Mouse (Mus musculus) ES-Bruce4 (cell line): ENCODE data around the gene Gfer. TPM values are rescaled to one million over a fixed set of nuclear protein-coding genes. Genes with fewer than 3 reads are reported as not detected.
"Not testable (repeated sequence)": the region's sequence is repeated elsewhere in the genome, so short reads cannot be mapped to it uniquely, and the experiment has no call there.

Experiments
- H3K27ac ChIP-seq: 2 replicates; pipeline ENCODE4 v1.5.1; 2012; ENCODE audit warnings: low read length, inconsistent platforms; ENCODE audit not compliant: insufficient read depth
- H3K27me3 ChIP-seq: 2 replicates; pipeline ENCODE4 v1.6.1; 2012; ENCODE audit warnings: mild to moderate bottlenecking, low read length, inconsistent platforms; ENCODE audit not compliant: control insufficient read depth, poor library complexity, insufficient read depth, severe bottlenecking
- H3K36me3 ChIP-seq: 2 replicates; pipeline ENCODE4 v1.6.1; 2012; ENCODE audit warnings: inconsistent platforms, mild to moderate bottlenecking, low read length, moderate library complexity; ENCODE audit not compliant: control insufficient read depth, poor library complexity, insufficient read depth, severe bottlenecking
- H3K4me1 ChIP-seq: one replicate; pipeline ENCODE4 v1.8.1; 2011; ENCODE audit warnings: low read length; ENCODE audit not compliant: control insufficient read depth, insufficient read depth
- H3K4me3 ChIP-seq: 2 replicates; pipeline ENCODE4 v1.5.1; 2011; ENCODE audit warnings: low read depth, mild to moderate bottlenecking, low read length
- H3K9ac ChIP-seq: 2 replicates; pipeline ENCODE4 v1.6.1; 2012; ENCODE audit warnings: low read depth, mild to moderate bottlenecking, inconsistent platforms; ENCODE audit not compliant: poor library complexity, severe bottlenecking
- H3K9me3 ChIP-seq: replicated peaks from 2 replicates; pipeline ENCODE4 v1.6.1; 2012; ENCODE audit warnings: mild to moderate bottlenecking, low read length, inconsistent platforms; ENCODE audit not compliant: control insufficient read depth, poor library complexity, insufficient read depth, severe bottlenecking
- CTCF ChIP-seq: IDR thresholded peaks from one replicate; pipeline ENCODE4 v1.8.1; 2011; ENCODE audit warnings: low read depth, low read length
- EP300 ChIP-seq: IDR thresholded peaks from 2 replicates; pipeline ENCODE4 v1.6.1; 2011; ENCODE audit warnings: low read depth, low read length; ENCODE audit not compliant: insufficient read depth
- POLR2A ChIP-seq: IDR thresholded peaks from one replicate; pipeline ENCODE4 v1.8.1; 2011; ENCODE audit warnings: low read length; ENCODE audit not compliant: insufficient read depth
- polyA plus RNA-seq: library from polyadenylated mRNA; stranded (reverse); fragments of >200 nt; gene quantifications from 2 replicates; pipeline ENCODE4 v1.2.4, GENCODE M21; 2011; ENCODE audit warnings: low read depth; ENCODE audit not compliant: missing spikeins, insufficient read depth, insufficient read length

The Gfer gene
- polyA plus RNA-seq, 1 experiment, result 79.6 TPM

DNA sequence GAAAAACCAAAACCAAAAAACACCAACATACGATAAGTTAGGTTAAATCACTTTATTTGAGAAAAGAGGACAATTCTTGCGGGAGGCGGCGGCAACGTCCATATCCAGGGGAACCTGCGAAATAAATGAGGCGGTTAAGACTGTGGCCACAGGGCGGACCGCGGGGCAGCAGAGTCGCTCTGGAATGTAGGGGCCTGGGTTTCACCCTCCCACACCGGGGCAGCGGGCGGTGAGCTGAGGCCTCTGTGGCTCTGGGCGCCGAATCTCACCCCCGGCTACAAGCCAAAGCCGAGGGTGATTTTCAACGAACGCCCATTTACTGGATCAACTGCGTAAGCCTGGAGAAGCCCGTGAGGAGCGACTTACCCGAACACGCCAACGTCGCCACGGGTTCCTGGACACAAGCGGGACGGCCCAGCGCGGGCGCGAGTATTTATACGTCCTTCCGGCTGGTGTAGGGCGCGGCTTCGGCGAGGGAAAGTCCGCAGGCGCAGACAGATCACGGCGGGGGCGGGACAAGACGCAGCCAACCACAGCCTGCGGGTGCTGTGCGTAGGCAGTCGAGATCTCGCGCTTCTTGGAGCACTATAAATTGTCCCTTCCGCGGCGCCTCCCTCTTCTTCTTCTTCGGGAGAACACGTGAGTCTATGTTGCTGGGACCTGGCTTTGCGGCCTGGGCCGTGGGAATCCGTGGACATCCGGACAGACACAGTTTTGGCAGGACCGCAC lies 23.7 kb upstream of the Gfer start:
- H3K36me3 ChIP-seq, result peaks cover 32% of the 10 kb centered on the region
- H3K27ac ChIP-seq, result peak overlapping the region; percentile 14; the same call in 1 of the 2 replicates
- no peak for TF ChIP-seq EP300
- peak; percentile 90 for TF ChIP-seq POLR2A
- peak overlapping the region; percentile 93 for H3K4me3 ChIP-seq
- no peaks in the 10 kb centered on the region for H3K27me3 ChIP-seq
- H3K9ac ChIP-seq, result peak overlapping the region; percentile 92
- no peaks in the 10 kb centered on the region for H3K9me3 ChIP-seq
- no peaks in the 10 kb centered on the region for H3K4me1 ChIP-seq

DNA sequence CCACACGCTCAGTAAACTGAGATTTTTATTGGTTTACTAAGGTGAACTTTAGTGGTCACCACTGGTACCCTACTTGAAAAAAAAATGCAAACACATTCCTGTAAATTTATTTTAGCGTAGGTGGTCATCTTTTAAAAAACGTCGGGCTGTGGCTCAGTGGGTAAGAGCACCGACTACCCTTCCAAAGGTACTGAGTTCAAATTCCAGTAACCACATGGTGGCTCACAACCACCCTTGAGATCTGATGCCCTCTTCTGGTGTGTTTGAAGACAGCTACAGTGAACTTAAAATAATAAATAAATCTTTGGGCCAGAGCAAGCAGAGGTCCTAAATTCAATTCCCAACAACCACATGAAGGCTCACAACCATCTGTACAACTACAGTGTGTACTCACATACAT lies 23.0 kb upstream of the Gfer start:
- not testable (repeated sequence) for H3K27ac ChIP-seq, H3K27me3 ChIP-seq, H3K9me3 ChIP-seq, H3K4me1 ChIP-seq
- Histone ChIP-seq H3K9ac (peak overlapping the region; percentile 86), H3K4me3 (peak overlapping the region; percentile 93), H3K36me3 (peaks cover 32% of the 10 kb centered on the region)

DNA sequence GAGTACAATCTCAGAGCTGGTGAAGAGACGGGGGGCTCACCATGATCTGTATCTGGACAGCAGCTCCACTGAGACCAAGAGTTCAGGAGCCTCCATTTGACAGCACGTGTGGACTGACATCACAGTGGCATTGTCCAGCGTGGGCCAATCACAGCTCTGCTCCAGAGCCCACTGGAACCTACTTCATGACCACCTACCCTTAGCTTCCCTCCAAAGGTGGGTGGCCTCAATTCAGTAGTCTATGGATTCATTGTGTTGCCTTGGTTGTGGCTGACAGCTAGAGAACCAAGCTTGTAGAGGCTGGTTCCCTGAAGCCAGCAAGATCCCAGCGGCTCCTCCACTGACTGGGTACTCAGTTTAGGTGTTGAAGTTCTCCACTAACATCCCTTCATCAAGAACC lies 22.0 kb upstream of the Gfer start, which contains the start of the genes Rnf151 and Rps2:
Gene Rnf151, minus strand, starts transcription at position 121 of the 400 bp plus-strand sequence.
Gene Rps2, plus strand, starts transcription at position 174 of the 400 bp plus-strand sequence.
- H3K27ac ChIP-seq, result no peak within 1 kb of the TSS

GRCm38 (mm10) chr17:24716166-24716682 lies 20.3 kb upstream of the Gfer start:
- no peak overlapping the region for H3K27ac ChIP-seq
- no peaks in the 10 kb centered on the region for H3K4me1 ChIP-seq
- H3K9me3 ChIP-seq, result no peaks in the 10 kb centered on the region
- H3K9ac ChIP-seq, result no peak overlapping the region
- TF ChIP-seq POLR2A (no peak), CTCF (no peak), EP300 (no peak)
- no peaks in the 10 kb centered on the region for H3K27me3 ChIP-seq
- no peak overlapping the region for H3K4me3 ChIP-seq
- H3K36me3 ChIP-seq, result peaks cover 19% of the 10 kb centered on the region

More for the DNA sequence above, 22.0 kb upstream of the Gfer start, which contains the start of the genes Rnf151 and Rps2:
- Histone ChIP-seq H3K4me1 (no peaks in the 10 kb centered on the region), H3K9me3 (no peaks in the 10 kb centered on the region), H3K9ac (peak within 1 kb of the TSS; percentile 86), H3K4me3 (peak within 1 kb of the TSS; percentile 93), H3K27me3 (no peaks in the 10 kb centered on the region), H3K36me3 (peaks cover 32% of the 10 kb centered on the region)
- TF ChIP-seq POLR2A (no peak), EP300 (no peak), CTCF (no peak)

GRCm38 (mm10) chr17:24715556-24715955 lies 19.6 kb upstream of the Gfer start:
- Histone ChIP-seq H3K27ac (no peak overlapping the region), H3K36me3 (peaks cover 14% of the 10 kb centered on the region), H3K27me3 (no peaks in the 10 kb centered on the region), H3K9ac (no peak overlapping the region), H3K4me3 (no peak overlapping the region), H3K4me1 (no peaks in the 10 kb centered on the region), H3K9me3 (no peaks in the 10 kb centered on the region)
- no peak for TF ChIP-seq CTCF

- no peak for TF ChIP-seq EP300
- TF ChIP-seq CTCF, result no peak
- TF ChIP-seq POLR2A, result no peak
- H3K27ac ChIP-seq, result no peak overlapping the region
- no peaks in the 10 kb centered on the region for H3K4me1 ChIP-seq
- H3K4me3 ChIP-seq, result no peak overlapping the region
- no peak overlapping the region; the same call in 1 of the 2 replicates for H3K9ac ChIP-seq
- no peaks in the 10 kb centered on the region for H3K27me3 ChIP-seq
- no peaks in the 10 kb centered on the region for H3K9me3 ChIP-seq
- peaks cover 10% of the 10 kb centered on the region for H3K36me3 ChIP-seq
Observed at GRCm38 (mm10) chr17:24708646-24709045, 12.7 kb upstream of the Gfer start.
